Mouse (Mus musculus): ENCODE data around the gene Fkbp10. TPM values are rescaled to one million over a fixed set of nuclear protein-coding genes. Genes with fewer than 3 reads are reported as not detected.

The Fkbp10 gene
- polyA plus RNA-seq, 1 experiment from 2014 or later: 114 TPM

- no peaks in the 10 kb centered on the region for H3K27me3 ChIP-seq (ENCODE audit: control insufficient read depth, insufficient read depth, low read length)
- WGBS: 58% methylated on average over 1 of the region's 1 CpGs
- H3K9me3 ChIP-seq (replicated peaks; ENCODE audit: control insufficient read depth, low read length): no peaks in the 10 kb centered on the region
- ATAC-seq (ENCODE audit: insufficient read depth, low FRiP score): no peak
- H3K4me1 ChIP-seq (ENCODE audit: control insufficient read depth, insufficient read depth, low read length): peaks cover 12% of the 10 kb centered on the region
- H3K4me2 ChIP-seq (ENCODE audit: low read depth, low read length): no peak overlapping the region
- no peak overlapping the region for H3K4me3 ChIP-seq (replicated peaks; ENCODE audit: low read length)
- no peak overlapping the region for H3K9ac ChIP-seq (ENCODE audit: low read length)
- H3K27ac ChIP-seq (ENCODE audit: low read length): no peak overlapping the region
- no peaks in the 10 kb centered on the region for H3K36me3 ChIP-seq (ENCODE audit: control insufficient read depth, insufficient read depth, low read length)
These were observed 50.3 kb downstream of the Fkbp10 start for GRCm38 (mm10) chr11:100465833-100466232.

DNA sequence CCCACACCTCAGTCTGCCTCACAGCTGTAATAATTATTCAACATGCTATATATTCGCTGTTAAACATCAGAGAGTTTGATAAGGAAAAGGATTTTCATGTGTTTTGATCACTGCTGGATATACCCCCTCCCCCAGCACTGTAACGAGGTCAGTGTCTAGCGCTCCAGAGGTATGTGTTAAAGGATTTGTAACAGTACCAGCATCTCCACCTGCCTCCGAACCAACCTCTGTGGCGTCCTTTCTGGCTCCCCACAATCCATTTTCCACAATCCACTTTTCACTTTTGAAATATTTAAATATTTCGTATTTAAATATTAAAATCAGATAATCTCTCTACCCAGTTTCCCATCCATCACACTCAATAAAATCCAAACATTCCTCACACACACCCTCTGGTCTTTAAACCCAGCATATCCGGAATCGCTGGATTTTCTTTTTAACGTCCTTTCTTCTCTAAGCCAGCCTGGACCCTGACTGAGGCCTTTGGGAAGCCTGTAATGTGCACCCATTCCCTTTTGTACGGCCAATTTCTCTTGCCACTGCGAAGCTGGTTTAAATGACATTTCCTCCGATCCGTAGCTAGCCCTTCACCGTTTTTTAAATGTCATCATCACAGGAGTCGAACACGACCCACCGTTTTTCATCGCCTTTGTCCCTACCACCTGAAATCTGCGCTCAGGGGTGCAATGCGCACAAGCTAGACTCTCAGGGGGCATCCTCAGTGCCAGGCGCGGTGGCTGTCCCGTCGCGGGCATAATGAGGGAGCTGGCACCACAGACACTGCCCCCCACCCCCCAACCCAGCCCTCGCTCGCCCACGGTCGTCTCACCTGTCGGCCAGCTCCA is 56.1 kb downstream of the Fkbp10 start:
- Histone ChIP-seq H3K36me3 (ENCODE audit: control insufficient read depth, insufficient read depth, low read length) (no peaks in the 10 kb centered on the region), H3K27ac (ENCODE audit: low read length) (no peak overlapping the region), H3K4me1 (ENCODE audit: control insufficient read depth, insufficient read depth, low read length) (peaks cover 18% of the 10 kb centered on the region), H3K4me3 (replicated peaks; ENCODE audit: low read length) (peak overlapping the region; percentile 99), H3K27me3 (ENCODE audit: control insufficient read depth, insufficient read depth, low read length) (no peaks in the 10 kb centered on the region), H3K9me3 (replicated peaks; ENCODE audit: control insufficient read depth, low read length) (no peaks in the 10 kb centered on the region), H3K9ac (ENCODE audit: low read length) (peak overlapping the region; percentile 94), H3K4me2 (ENCODE audit: low read depth, low read length) (peak overlapping the region; percentile 98)
- WGBS: 3% methylated on average over 30 of the region's 30 CpGs
- ATAC-seq (ENCODE audit: insufficient read depth, low FRiP score): peak; percentile 30; the same call in 1 of the 2 replicates

GRCm38 (mm10) chr11:100472197-100472934 is 56.9 kb downstream of the Fkbp10 start, which contains the start of gene Klhl11:
TSS of gene Klhl11 (minus strand) at chr11:100472741.
- Histone ChIP-seq H3K27ac (ENCODE audit: low read length) (peak within 1 kb of the TSS; percentile 67), H3K9me3 (replicated peaks; ENCODE audit: control insufficient read depth, low read length) (no peaks in the 10 kb centered on the region), H3K9ac (ENCODE audit: low read length) (peak within 1 kb of the TSS; percentile 94), H3K27me3 (ENCODE audit: control insufficient read depth, insufficient read depth, low read length) (no peaks in the 10 kb centered on the region), H3K4me1 (ENCODE audit: control insufficient read depth, insufficient read depth, low read length) (peaks cover 18% of the 10 kb centered on the region), H3K36me3 (ENCODE audit: control insufficient read depth, insufficient read depth, low read length) (no peaks in the 10 kb centered on the region), H3K4me2 (ENCODE audit: low read depth, low read length) (peak within 1 kb of the TSS; percentile 98), H3K4me3 (replicated peaks; ENCODE audit: low read length) (peak within 1 kb of the TSS; percentile 99)
- peak; percentile 95 for ATAC-seq (ENCODE audit: insufficient read depth, low FRiP score)
- under 1% methylated on average over 83 of the region's 83 CpGs for WGBS

GRCm38 (mm10) chr11:100472935-100473295 is 57.4 kb downstream of the Fkbp10 start:
- no peaks in the 10 kb centered on the region for H3K36me3 ChIP-seq (ENCODE audit: control insufficient read depth, insufficient read depth, low read length)
- H3K27me3 ChIP-seq (ENCODE audit: control insufficient read depth, insufficient read depth, low read length): no peaks in the 10 kb centered on the region
- peaks cover 18% of the 10 kb centered on the region for H3K4me1 ChIP-seq (ENCODE audit: control insufficient read depth, insufficient read depth, low read length)
- no peaks in the 10 kb centered on the region for H3K9me3 ChIP-seq (replicated peaks; ENCODE audit: control insufficient read depth, low read length)
- peak; percentile 23; the same call in 1 of the 2 replicates for ATAC-seq (ENCODE audit: insufficient read depth, low FRiP score)
- H3K27ac ChIP-seq (ENCODE audit: low read length): no peak overlapping the region
- WGBS: 34% methylated on average over 5 of the region's 5 CpGs
- peak overlapping the region; percentile 32; the same call in 1 of the 2 replicates for H3K4me2 ChIP-seq (ENCODE audit: low read depth, low read length)
- H3K9ac ChIP-seq (ENCODE audit: low read length): no peak overlapping the region
- peak overlapping the region; percentile 99 for H3K4me3 ChIP-seq (replicated peaks; ENCODE audit: low read length)

Small RNA genes lying within 50 kb of the gene (microRNA-seq; reads per million reads assigned to microRNA genes)
- not detected for gene Gm27374

Other genes starting within 250 kb of the Fkbp10 start
- not detected in 2 replicates for gene Krt9, start 222.5 kb upstream of the Fkbp10 start, polyA plus RNA-seq (2015; fragmentation: Nextera tagmentation; extraction: Ambion mirVana)
- gene Krt14, start 208.1 kb upstream of the Fkbp10 start, polyA plus RNA-seq (2015; fragmentation: Nextera tagmentation; extraction: Ambion mirVana): 46.4 and 67.1 TPM in 2 replicates
- 1.6 and 2.2 TPM in 2 replicates for gene Krt16, start 166.8 kb upstream of the Fkbp10 start, polyA plus RNA-seq (2015; fragmentation: Nextera tagmentation; extraction: Ambion mirVana)
- gene Krt17, start 154.7 kb upstream of the Fkbp10 start, polyA plus RNA-seq (2015; fragmentation: Nextera tagmentation; extraction: Ambion mirVana): 34.0 and 45.6 TPM in 2 replicates
- not detected in 2 replicates for gene Krt42, start 145.8 kb upstream of the Fkbp10 start, polyA plus RNA-seq (2015; fragmentation: Nextera tagmentation; extraction: Ambion mirVana)
- gene Eif1, start 95.8 kb upstream of the Fkbp10 start, polyA plus RNA-seq (2015; fragmentation: Nextera tagmentation; extraction: Ambion mirVana): 1,614 and 1,638 TPM in 2 replicates
- 10.8 and 13.3 TPM in 2 replicates for gene Gast, start 81.3 kb upstream of the Fkbp10 start, polyA plus RNA-seq (2015; fragmentation: Nextera tagmentation; extraction: Ambion mirVana)
- 13.2 and 13.5 TPM in 2 replicates for gene Hap1, start 59.6 kb upstream of the Fkbp10 start, polyA plus RNA-seq (2015; fragmentation: Nextera tagmentation; extraction: Ambion mirVana)
- gene Jup, start 17.9 kb upstream of the Fkbp10 start, polyA plus RNA-seq (2015; fragmentation: Nextera tagmentation; extraction: Ambion mirVana): 247 and 328 TPM in 2 replicates
- gene P3h4, start 861 bp upstream of the Fkbp10 start, polyA plus RNA-seq (2015; fragmentation: Nextera tagmentation; extraction: Ambion mirVana): 56.7 and 62.1 TPM in 2 replicates
- gene Nt5c3b, start 26.1 kb downstream of the Fkbp10 start, polyA plus RNA-seq (2015; fragmentation: Nextera tagmentation; extraction: Ambion mirVana): 99.1 and 109 TPM in 2 replicates
- 0.29 and 0.30 TPM in 2 replicates for gene Klhl10, start 26.2 kb downstream of the Fkbp10 start, polyA plus RNA-seq (2015; fragmentation: Nextera tagmentation; extraction: Ambion mirVana)
- gene Klhl11, start 57.0 kb downstream of the Fkbp10 start, polyA plus RNA-seq (2015; fragmentation: Nextera tagmentation; extraction: Ambion mirVana): 7.4 and 7.5 TPM in 2 replicates
- 178 and 192 TPM in 2 replicates for gene Acly, start 112.3 kb downstream of the Fkbp10 start, polyA plus RNA-seq (2015; fragmentation: Nextera tagmentation; extraction: Ambion mirVana)
- 0.40 and 0.60 TPM in 2 replicates for gene Ttc25, start 129.9 kb downstream of the Fkbp10 start, polyA plus RNA-seq (2015; fragmentation: Nextera tagmentation; extraction: Ambion mirVana)
- gene Cnp, start 159.2 kb downstream of the Fkbp10 start, polyA plus RNA-seq (2015; fragmentation: Nextera tagmentation; extraction: Ambion mirVana): 38.9 and 40.6 TPM in 2 replicates
- gene Nkiras2, start 203.5 kb downstream of the Fkbp10 start, polyA plus RNA-seq (2015; fragmentation: Nextera tagmentation; extraction: Ambion mirVana): 60.7 and 67.1 TPM in 2 replicates
- 209 and 214 TPM in 2 replicates for gene Dnajc7, start 204.5 kb downstream of the Fkbp10 start, polyA plus RNA-seq (2015; fragmentation: Nextera tagmentation; extraction: Ambion mirVana)